Mouse (Mus musculus): ENCODE results near the gene Adamtsl5. TPM values are rescaled to one million over a fixed set of nuclear protein-coding genes. Genes with fewer than 3 reads are reported as not detected.

Gene Adamtsl5
- polyA plus RNA-seq, 1 experiment from 2014 or later, result 0.09 TPM

- Histone ChIP-seq H3K4me2 (ENCODE audit: low read depth, low read length) (peak overlapping the region; percentile 76), H3K9ac (replicated peaks; ENCODE audit: low read depth, low read length) (peak overlapping the region; percentile 99), H3K27ac (ENCODE audit: low read depth, low read length) (peak overlapping the region; percentile 99), H3K4me1 (ENCODE audit: control insufficient read depth, insufficient read depth, low read length) (peaks cover 49% of the 10 kb centered on the region), H3K36me3 (ENCODE audit: control insufficient read depth, insufficient read depth, low read length) (peaks cover 20% of the 10 kb centered on the region), H3K9me3 (ENCODE audit: control insufficient read depth, low read length) (no peaks in the 10 kb centered on the region), H3K27me3 (ENCODE audit: control insufficient read depth, insufficient read depth, low read length) (no peaks in the 10 kb centered on the region), H3K4me3 (ENCODE audit: low read depth, low read length) (peak overlapping the region; percentile 70)
- ATAC-seq (ENCODE audit: low read depth), result peak; percentile 73
- WGBS, result 2% methylated on average over 21 of the region's 26 CpGs
Measured at GRCm38 (mm10) chr10:80298571-80299281, 49.5 kb downstream of the Adamtsl5 start.

GRCm38 (mm10) chr10:80297526-80298133 is 50.6 kb downstream of the Adamtsl5 start:
- Histone ChIP-seq H3K9ac (replicated peaks; ENCODE audit: low read depth, low read length) (peak overlapping the region; percentile 25), H3K4me2 (ENCODE audit: low read depth, low read length) (peak overlapping the region; percentile 67; the same call in 1 of the 2 replicates), H3K27me3 (ENCODE audit: control insufficient read depth, insufficient read depth, low read length) (no peaks in the 10 kb centered on the region), H3K4me1 (ENCODE audit: control insufficient read depth, insufficient read depth, low read length) (peaks cover 51% of the 10 kb centered on the region), H3K36me3 (ENCODE audit: control insufficient read depth, insufficient read depth, low read length) (peaks cover 19% of the 10 kb centered on the region), H3K4me3 (ENCODE audit: low read depth, low read length) (no peak overlapping the region), H3K27ac (ENCODE audit: low read depth, low read length) (peak overlapping the region; percentile 58; the same call in 1 of the 2 replicates), H3K9me3 (ENCODE audit: control insufficient read depth, low read length) (no peaks in the 10 kb centered on the region)
- WGBS, result 76% methylated on average over 8 of the region's 8 CpGs
- no peak for ATAC-seq (ENCODE audit: low read depth)

GRCm38 (mm10) chr10:80296824-80297223 is 51.4 kb downstream of the Adamtsl5 start:
- H3K27ac ChIP-seq (ENCODE audit: low read depth, low read length), result peak overlapping the region; percentile 58
- H3K9me3 ChIP-seq (ENCODE audit: control insufficient read depth, low read length), result no peaks in the 10 kb centered on the region
- no peaks in the 10 kb centered on the region; the same call in 1 of the 2 replicates for H3K27me3 ChIP-seq (ENCODE audit: control insufficient read depth, insufficient read depth, low read length)
- H3K36me3 ChIP-seq (ENCODE audit: control insufficient read depth, insufficient read depth, low read length), result peaks cover 11% of the 10 kb centered on the region
- peak overlapping the region; percentile 67 for H3K4me2 ChIP-seq (ENCODE audit: low read depth, low read length)
- peak overlapping the region; percentile 35; the same call in 1 of the 2 replicates for H3K9ac ChIP-seq (replicated peaks; ENCODE audit: low read depth, low read length)
- peaks cover 43% of the 10 kb centered on the region for H3K4me1 ChIP-seq (ENCODE audit: control insufficient read depth, insufficient read depth, low read length)
- H3K4me3 ChIP-seq (ENCODE audit: low read depth, low read length), result no peak overlapping the region
- WGBS, result 77% methylated on average over 5 of the region's 5 CpGs
- ATAC-seq (ENCODE audit: low read depth), result no peak

GRCm38 (mm10) chr10:80295618-80296425 is 52.4 kb downstream of the Adamtsl5 start, which contains the start of gene Apc2:
Apc2 (plus strand) TSS chr10:80295977.
- Histone ChIP-seq H3K4me1 (ENCODE audit: control insufficient read depth, insufficient read depth, low read length) (peaks cover 38% of the 10 kb centered on the region), H3K27me3 (ENCODE audit: control insufficient read depth, insufficient read depth, low read length) (no peaks in the 10 kb centered on the region; the same call in 1 of the 2 replicates), H3K9me3 (ENCODE audit: control insufficient read depth, low read length) (no peaks in the 10 kb centered on the region), H3K4me2 (ENCODE audit: low read depth, low read length) (peak within 1 kb of the TSS; percentile 67), H3K36me3 (ENCODE audit: control insufficient read depth, insufficient read depth, low read length) (peaks cover 10% of the 10 kb centered on the region), H3K4me3 (ENCODE audit: low read depth, low read length) (peak within 1 kb of the TSS; percentile 38), H3K27ac (ENCODE audit: low read depth, low read length) (peak within 1 kb of the TSS; percentile 58), H3K9ac (replicated peaks; ENCODE audit: low read depth, low read length) (peak within 1 kb of the TSS; percentile 35)
- ATAC-seq (ENCODE audit: low read depth), result peak; percentile 61
- WGBS, result under 1% methylated on average over 24 of the region's 26 CpGs

- H3K36me3 ChIP-seq (ENCODE audit: control insufficient read depth, insufficient read depth, low read length), result peaks cover 10% of the 10 kb centered on the region
- no peaks in the 10 kb centered on the region for H3K9me3 ChIP-seq (ENCODE audit: control insufficient read depth, low read length)
- H3K27me3 ChIP-seq (ENCODE audit: control insufficient read depth, insufficient read depth, low read length), result no peaks in the 10 kb centered on the region; the same call in 1 of the 2 replicates
- H3K4me3 ChIP-seq (ENCODE audit: low read depth, low read length), result peak overlapping the region; percentile 38; the same call in 1 of the 2 replicates
- no peak for ATAC-seq (ENCODE audit: low read depth)
- peak overlapping the region; percentile 58 for H3K27ac ChIP-seq (ENCODE audit: low read depth, low read length)
- H3K4me1 ChIP-seq (ENCODE audit: control insufficient read depth, insufficient read depth, low read length), result peaks cover 38% of the 10 kb centered on the region
- H3K9ac ChIP-seq (replicated peaks; ENCODE audit: low read depth, low read length), result 0 out of 2 replicates have a peak overlapping the region, but pooled peaks have one; percentile 16
- peak overlapping the region; percentile 67; the same call in 1 of the 2 replicates for H3K4me2 ChIP-seq (ENCODE audit: low read depth, low read length)
- 41% methylated on average over 7 of the region's 7 CpGs for WGBS
Measured at GRCm38 (mm10) chr10:80294788-80295303, 53.4 kb downstream of the Adamtsl5 start.

GRCm38 (mm10) chr10:80294311-80294710 is 53.9 kb downstream of the Adamtsl5 start:
- ATAC-seq (ENCODE audit: low read depth), result no peak
- Histone ChIP-seq H3K27ac (ENCODE audit: low read depth, low read length) (no peak overlapping the region), H3K36me3 (ENCODE audit: control insufficient read depth, insufficient read depth, low read length) (peaks cover 10% of the 10 kb centered on the region), H3K4me3 (ENCODE audit: low read depth, low read length) (no peak overlapping the region), H3K4me1 (ENCODE audit: control insufficient read depth, insufficient read depth, low read length) (peaks cover 38% of the 10 kb centered on the region), H3K9me3 (ENCODE audit: control insufficient read depth, low read length) (no peaks in the 10 kb centered on the region), H3K27me3 (ENCODE audit: control insufficient read depth, insufficient read depth, low read length) (no peaks in the 10 kb centered on the region; the same call in 1 of the 2 replicates), H3K4me2 (ENCODE audit: low read depth, low read length) (no peak overlapping the region), H3K9ac (replicated peaks; ENCODE audit: low read depth, low read length) (0 out of 2 replicates have a peak overlapping the region, but pooled peaks have one; percentile 16)
- 72% methylated on average over 4 of the region's 4 CpGs for WGBS

GRCm38 (mm10) chr10:80293325-80293724 is 54.9 kb downstream of the Adamtsl5 start:
- peak overlapping the region; percentile 80 for H3K4me3 ChIP-seq (ENCODE audit: low read depth, low read length)
- peak overlapping the region; percentile 98 for H3K9ac ChIP-seq (replicated peaks; ENCODE audit: low read depth, low read length)
- 27% methylated on average over 14 of the region's 14 CpGs for WGBS
- H3K36me3 ChIP-seq (ENCODE audit: control insufficient read depth, insufficient read depth, low read length), result peaks cover 10% of the 10 kb centered on the region
- H3K27me3 ChIP-seq (ENCODE audit: control insufficient read depth, insufficient read depth, low read length), result no peaks in the 10 kb centered on the region; the same call in 1 of the 2 replicates
- no peak for ATAC-seq (ENCODE audit: low read depth)
- no peak overlapping the region for H3K27ac ChIP-seq (ENCODE audit: low read depth, low read length)
- peak overlapping the region; percentile 96 for H3K4me2 ChIP-seq (ENCODE audit: low read depth, low read length)
- H3K9me3 ChIP-seq (ENCODE audit: control insufficient read depth, low read length), result no peaks in the 10 kb centered on the region
- peaks cover 34% of the 10 kb centered on the region for H3K4me1 ChIP-seq (ENCODE audit: control insufficient read depth, insufficient read depth, low read length)

- peak within 1 kb of the TSS; percentile 95 for H3K27ac ChIP-seq (ENCODE audit: low read depth, low read length)
- peak within 1 kb of the TSS; percentile 80 for H3K4me3 ChIP-seq (ENCODE audit: low read depth, low read length)
- peaks cover 17% of the 10 kb centered on the region for H3K36me3 ChIP-seq (ENCODE audit: control insufficient read depth, insufficient read depth, low read length)
- peak; percentile 74 for ATAC-seq (ENCODE audit: low read depth)
- under 1% methylated on average over 71 of the region's 72 CpGs for WGBS
- peaks cover 26% of the 10 kb centered on the region for H3K4me1 ChIP-seq (ENCODE audit: control insufficient read depth, insufficient read depth, low read length)
- H3K27me3 ChIP-seq (ENCODE audit: control insufficient read depth, insufficient read depth, low read length), result no peaks in the 10 kb centered on the region; the same call in 1 of the 2 replicates
- H3K9ac ChIP-seq (replicated peaks; ENCODE audit: low read depth, low read length), result peak within 1 kb of the TSS; percentile 98
- H3K4me2 ChIP-seq (ENCODE audit: low read depth, low read length), result peak within 1 kb of the TSS; percentile 96
- H3K9me3 ChIP-seq (ENCODE audit: control insufficient read depth, low read length), result no peaks in the 10 kb centered on the region
Measured at GRCm38 (mm10) chr10:80292251-80293146, 55.7 kb downstream of the Adamtsl5 start, which contains the start of gene Rps15. Rps15 (plus strand) TSS chr10:80292453.

All from neural tube, embryonic 14.5 days (tissue).